Mouse (Mus musculus) large intestine, adult 2 months (tissue): ENCODE measurements around the gene Zfp9. TPM values are rescaled to one million over a fixed set of nuclear protein-coding genes. Genes with fewer than 3 reads are reported as not detected.

Experiments
- DNase-seq: peaks from one replicate; pipeline ENCODE4 v3.0.0-alpha.2; 2012; ENCODE audit warnings: low read depth, low spot score
- WGBS: fragments of 180-500 bp; shearing (Covaris S2); methylation state at CpG from one replicate; pipeline ENCODE4 v1.1.7; 2018; 5-methylcytosine and 5-hydroxymethylcytosine counted together
- polyA plus RNA-seq: library from polyadenylated mRNA; depleted of rRNA; stranded (reverse); fragments of >200 nt; gene quantifications from 2 replicates; pipeline ENCODE4 v1.2.3, GENCODE M21; 2012; rRNA removed

Gene Zfp9
- polyA plus RNA-seq: 1.0 and 1.2 TPM in 2 replicates

GRCm38 (mm10) chr6:118478957-118479708 lies at the start of gene Zfp9:
Gene Zfp9, minus strand, starts transcription at chr6:118479320.
- DNase-seq: no peak
- 1% methylated on average over 50 of the region's 57 CpGs for WGBS

DNA sequence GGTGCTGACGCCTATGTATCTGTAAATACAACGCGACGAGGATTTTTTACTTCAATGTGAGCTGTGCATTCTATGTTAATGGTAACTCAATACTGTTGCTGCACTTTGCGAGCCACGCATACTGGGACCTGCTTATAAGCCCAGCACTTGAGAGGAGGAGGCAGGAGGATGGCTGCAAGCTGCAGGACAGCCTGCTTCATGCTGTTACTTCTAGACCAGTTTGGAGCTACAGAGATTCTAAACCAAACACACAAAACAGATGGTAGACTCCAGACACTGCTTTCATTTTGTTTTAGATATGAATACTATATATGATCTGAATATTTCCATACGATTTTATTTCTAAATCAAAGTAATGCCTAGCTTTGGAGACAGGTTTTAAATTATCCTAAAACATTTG lies 41.5 kb upstream of the Zfp9 start:
- 92% methylated on average over 7 of the region's 7 CpGs for WGBS
- no peak for DNase-seq

DNA sequence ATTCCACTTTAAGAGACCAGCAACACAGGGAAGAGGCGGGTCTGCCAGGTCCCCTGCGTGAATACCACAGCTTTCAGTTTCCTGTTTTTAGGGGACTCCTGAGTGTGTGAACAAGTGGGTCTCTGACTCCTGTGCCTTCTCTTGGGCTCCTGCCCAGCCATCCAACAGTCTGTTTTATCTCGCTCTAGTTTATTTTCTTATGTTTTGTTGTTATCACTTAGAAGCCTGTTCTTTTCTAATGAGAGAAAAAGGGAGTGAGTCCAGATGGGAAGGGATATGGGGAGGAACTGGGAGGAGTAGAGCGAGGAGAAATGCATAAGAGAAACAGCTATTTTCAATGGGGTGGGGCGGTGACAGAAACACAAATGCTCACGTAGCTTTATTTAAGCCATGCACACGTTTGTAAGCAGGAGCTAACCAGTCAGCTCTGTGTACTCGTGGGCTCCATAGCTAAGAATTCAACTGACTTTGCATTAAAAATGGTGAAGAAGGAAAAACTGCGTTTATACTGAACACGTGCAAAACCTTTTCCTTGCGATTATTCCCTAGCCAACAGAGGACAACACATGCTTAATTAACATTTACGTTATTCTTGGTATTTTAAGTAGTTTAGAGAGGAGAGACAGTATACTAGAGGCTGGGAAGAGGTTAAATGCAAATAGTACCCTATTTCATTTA lies 34.4 kb upstream of the Zfp9 start:
- DNase-seq: no peak
- 93% methylated on average over 12 of the region's 12 CpGs for WGBS

DNA sequence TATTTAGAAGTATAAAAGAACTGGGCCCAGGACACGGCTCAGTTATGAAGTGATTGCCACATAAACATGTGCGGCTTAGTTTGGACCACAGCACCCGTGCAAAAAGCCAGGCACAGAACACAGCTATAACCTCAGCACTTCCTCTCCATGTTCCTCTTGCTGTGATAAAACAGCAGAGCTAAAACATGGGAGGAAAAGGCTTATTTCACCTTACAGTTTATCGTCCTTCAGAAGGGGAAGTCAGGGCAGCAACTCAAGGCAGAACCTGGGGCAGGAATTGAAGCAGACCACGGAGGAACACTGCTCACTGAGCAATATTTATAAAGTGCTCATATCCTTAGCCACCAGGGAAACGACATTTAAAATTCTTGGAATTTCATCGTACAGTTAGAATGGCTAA lies 19.9 kb upstream of the Zfp9 start:
- WGBS: 82% methylated on average over 7 of the region's 7 CpGs

GRCm38 (mm10) chr6:118482125-118482524 lies 3.0 kb upstream of the Zfp9 start:
- WGBS: 76% methylated on average over 1 of the region's 1 CpGs

More for the DNA sequence above, 19.9 kb upstream of the Zfp9 start:
- DNase-seq: no peak

GRCm38 (mm10) chr6:118477875-118478785 lies 990 bp downstream of the Zfp9 start:
- DNase-seq: no peak
- 57% methylated on average over 10 of the region's 10 CpGs for WGBS

More at GRCm38 (mm10) chr6:118482125-118482524, 3.0 kb upstream of the Zfp9 start:
- DNase-seq: no peak

DNA sequence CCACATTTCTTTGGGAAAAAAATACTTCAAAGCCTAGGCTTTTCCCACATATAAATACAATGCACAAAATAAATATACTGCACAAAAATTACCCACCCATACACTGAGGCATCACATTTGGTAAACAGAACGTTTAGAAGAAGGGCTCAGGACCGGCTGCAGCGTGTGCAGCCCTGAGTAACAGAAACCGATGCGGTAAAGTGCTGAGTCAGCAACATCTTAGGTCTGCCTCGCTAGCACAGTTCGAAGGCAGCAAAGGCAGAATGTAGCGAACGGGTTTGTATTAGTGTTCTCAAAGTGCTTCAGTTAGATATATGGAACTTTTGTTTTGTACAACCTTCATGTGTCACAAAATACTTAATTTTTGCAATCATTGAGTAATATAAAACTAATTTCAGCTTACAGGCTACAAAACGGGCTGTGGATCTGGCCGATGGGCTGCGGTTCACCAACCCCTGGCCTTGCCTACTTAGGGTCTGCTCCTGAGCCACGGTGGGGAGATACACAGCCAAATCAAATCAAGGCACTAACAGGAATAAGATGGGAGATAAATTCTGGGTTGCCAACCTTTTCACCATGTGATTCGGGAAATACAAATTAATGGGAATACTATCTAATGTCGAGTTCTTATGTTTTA lies 16.9 kb downstream of the Zfp9 start:
- no peak for DNase-seq
- 86% methylated on average over 15 of the region's 15 CpGs for WGBS

DNA sequence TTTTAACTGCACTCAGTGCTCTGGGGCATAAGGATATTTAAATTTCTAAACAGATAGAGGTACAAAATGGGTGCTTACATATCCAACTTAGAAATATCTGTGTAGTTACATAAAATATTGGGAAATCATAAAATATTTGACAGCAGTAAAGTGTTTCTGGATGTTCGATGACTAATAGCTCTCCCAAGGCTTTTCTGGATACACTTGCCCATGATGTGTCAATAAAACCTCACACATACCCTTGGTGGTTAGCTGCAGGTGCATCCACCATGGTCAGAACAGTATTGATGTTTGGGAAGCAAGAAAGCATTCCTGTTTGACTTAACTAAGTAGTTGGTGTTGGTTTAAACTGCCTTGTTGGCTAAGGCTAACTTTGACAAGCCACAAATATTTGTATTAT lies 21.4 kb downstream of the Zfp9 start:
- WGBS: 82% methylated on average over 1 of the region's 1 CpGs
- no peak for DNase-seq

GRCm38 (mm10) chr6:118455042-118455631 lies 24.0 kb downstream of the Zfp9 start, which contains the start of gene Zfp248:
Gene Zfp248, minus strand, starts transcription at chr6:118455528.
- no peak for DNase-seq
- WGBS: under 1% methylated on average over 43 of the region's 43 CpGs

DNA sequence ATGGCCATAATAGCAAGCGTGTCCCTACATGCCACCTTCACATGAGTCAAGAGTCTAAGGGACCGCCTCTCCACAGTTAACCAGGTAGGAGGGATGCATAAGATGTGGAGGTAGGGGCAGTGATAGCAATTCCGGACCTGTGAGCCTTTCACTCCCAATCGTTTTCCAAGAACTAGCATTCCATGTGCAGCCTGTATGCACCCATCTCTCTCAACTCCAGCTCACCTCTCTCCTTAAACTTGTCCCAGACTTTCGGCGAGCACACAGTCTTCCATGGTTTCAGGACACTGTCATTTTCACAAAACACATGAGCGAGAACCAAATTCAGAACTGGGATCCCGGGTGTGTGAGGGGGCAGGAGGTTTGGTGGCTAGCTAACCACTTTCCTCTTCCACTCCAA lies 24.7 kb downstream of the Zfp9 start:
- no peak for DNase-seq
- 34% methylated on average over 8 of the region's 8 CpGs for WGBS

GRCm38 (mm10) chr6:118431502-118431901 lies 47.6 kb downstream of the Zfp9 start:
- 78% methylated on average over 4 of the region's 4 CpGs for WGBS
- no peak for DNase-seq

DNA sequence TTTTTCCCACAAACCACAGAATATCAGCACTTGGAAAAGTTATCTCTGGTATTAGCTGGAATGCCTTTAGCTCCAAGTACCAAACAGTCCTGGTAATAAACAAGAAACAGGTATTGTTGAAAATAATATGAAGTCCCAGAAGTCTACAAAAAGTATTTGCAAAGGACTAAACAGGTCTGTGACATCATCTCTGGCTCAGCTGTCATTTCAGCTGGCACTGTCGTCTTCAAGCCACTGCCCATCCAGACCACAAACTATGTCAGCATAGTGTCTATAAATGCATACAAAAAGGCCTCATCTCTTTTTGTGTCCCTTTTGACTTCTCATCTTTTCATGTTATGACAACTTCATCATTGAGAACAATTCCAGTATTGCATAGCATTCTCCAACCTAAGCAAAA lies 52.5 kb downstream of the Zfp9 start:
- no peak for DNase-seq
- WGBS: 83% methylated on average over 1 of the region's 1 CpGs

- under 1% methylated on average over 67 of the region's 67 CpGs for WGBS
- DNase-seq: peak; percentile 88
Observed at GRCm38 (mm10) chr6:118419050-118419920, 59.8 kb downstream of the Zfp9 start, which contains the start of gene Bms1. Gene Bms1, minus strand, starts transcription at chr6:118419474.

Other genes starting within 250 kb of the Zfp9 start
- 2.8 and 3.5 TPM in 2 replicates for gene Bms1, start 59.8 kb downstream of the Zfp9 start, polyA plus RNA-seq
- gene Zfp248, start 23.8 kb downstream of the Zfp9 start, polyA plus RNA-seq: 0.17 and 0.41 TPM in 2 replicates
- gene Ankrd26, start 82.9 kb upstream of the Zfp9 start, polyA plus RNA-seq: 0.36 and 0.71 TPM in 2 replicates